Mouse (Mus musculus): ENCODE results near the gene Gas2.

Gas2 gene

GRCm38 (mm10) chr7:51880121-51880520 lies 18.3 kb downstream of the Gas2 start:
- no peak for DNase-seq (ENCODE audit: low read depth in 2 of 2, low spot score in 2 of 2)

DNA sequence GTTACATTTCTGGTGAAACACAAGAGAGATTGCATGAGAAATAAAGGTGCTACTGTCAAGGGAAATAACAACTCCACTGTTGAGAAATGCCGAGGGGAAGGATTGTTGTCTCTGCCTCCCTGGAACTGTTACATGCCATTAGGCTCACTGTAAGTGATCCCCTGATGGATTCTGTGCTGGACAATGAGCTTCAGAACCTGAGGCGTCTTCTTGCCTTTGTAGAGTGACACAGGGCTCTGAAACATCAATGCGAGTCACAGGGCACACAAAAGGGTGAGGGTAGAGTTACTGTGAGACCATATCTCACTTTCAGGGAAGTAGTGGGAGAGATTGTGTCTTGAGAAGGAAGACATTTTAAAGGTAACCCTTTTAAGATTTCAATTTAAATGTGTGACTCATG lies 23.5 kb downstream of the Gas2 start:
- DNase-seq (ENCODE audit: low read depth in 2 of 2, low spot score in 2 of 2) = no peak

DNA sequence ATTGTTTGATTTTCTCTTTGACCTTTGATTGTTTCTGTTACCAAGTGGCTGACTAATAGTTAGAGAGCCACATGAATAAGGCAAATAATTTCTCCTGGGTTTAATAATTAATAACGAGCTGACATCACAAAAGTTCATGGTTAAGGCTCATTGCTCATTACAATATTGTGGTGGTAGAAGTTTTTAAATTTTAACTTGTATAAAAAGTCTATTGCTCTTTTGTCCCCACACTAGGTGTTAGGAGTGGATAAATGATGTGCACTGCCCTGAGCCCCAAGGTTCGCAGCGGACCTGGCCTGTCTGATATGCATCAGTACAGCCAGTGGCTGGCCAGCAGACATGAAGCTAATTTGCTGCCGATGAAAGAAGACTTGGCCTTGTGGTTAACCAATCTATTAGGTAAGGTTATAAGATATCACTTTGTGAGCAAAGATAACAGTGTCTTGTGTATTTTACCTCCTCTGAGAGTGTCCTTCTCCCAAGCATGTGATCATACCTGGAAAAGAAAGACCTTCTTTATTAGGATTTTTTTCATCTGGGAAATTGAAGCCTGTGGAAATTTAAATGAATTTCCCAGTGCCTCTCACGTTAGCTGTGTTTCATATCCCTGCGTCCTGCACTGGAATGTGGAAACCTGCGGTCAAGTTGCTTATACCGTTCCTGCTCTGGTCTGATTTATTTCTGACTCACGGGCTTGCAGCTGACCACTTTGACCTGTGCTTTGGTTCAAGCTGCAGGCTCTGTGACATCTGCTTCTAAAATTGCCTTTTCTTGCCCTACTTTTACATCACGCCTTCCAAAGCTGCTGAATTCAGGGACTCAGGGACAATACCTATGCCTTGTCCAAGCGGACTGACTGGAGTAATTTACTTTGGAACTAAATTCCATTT lies 26.1 kb downstream of the Gas2 start:
- no peak for DNase-seq (ENCODE audit: low read depth in 2 of 2, low spot score in 2 of 2)

GRCm38 (mm10) chr7:51889601-51890000 lies 27.8 kb downstream of the Gas2 start:
- no peak for DNase-seq (ENCODE audit: low read depth in 2 of 2, low spot score in 2 of 2)

GRCm38 (mm10) chr7:51892224-51892965 lies 30.6 kb downstream of the Gas2 start:
- no peak for DNase-seq (ENCODE audit: low read depth in 2 of 2, low spot score in 2 of 2)

DNA sequence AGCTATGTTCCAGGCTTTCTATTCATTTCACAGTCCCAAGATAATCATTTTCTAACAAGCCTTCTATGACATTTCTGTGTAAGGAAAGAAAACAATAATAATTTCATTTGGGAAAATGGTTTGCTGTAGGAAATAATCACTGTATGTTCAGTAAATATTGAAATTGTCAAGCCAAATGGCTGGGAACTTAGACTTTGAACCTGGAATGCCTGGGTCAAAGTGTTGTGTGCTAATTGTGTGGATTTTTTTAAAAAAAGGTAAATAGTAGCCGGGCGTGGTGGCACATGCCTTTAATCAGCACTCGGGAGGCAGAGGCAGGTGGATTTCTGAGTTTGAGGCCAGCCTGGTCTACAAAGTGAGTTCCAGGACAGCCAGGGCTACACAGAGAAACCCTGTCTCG lies 31.2 kb downstream of the Gas2 start:
- DNase-seq (ENCODE audit: low read depth in 2 of 2, low spot score in 2 of 2) = no peak

GRCm38 (mm10) chr7:51894133-51894801 lies 32.5 kb downstream of the Gas2 start:
- DNase-seq (ENCODE audit: low read depth in 2 of 2, low spot score in 2 of 2) = no peak

DNA sequence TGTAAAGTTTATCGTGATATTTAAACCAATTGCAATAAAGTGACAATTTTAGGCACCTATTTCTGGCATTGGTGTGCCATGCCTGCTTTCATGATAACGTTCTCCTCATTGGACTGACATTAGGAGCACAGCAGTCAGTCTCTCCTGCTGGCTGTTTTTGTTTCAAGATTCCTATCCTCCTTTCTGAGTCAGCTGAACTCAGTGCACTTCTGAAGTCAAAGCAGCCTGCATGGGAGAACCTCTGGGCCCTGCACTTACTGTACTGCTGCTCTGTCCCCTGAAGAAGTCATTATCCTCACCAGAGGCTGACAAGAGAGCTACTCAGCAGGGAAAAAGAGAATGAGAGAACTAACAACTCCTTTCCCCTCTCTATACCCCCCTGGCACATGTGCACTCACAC lies 33.1 kb downstream of the Gas2 start:
- no peak for DNase-seq (ENCODE audit: low read depth in 2 of 2, low spot score in 2 of 2)

GRCm38 (mm10) chr7:51899066-51899465 lies 37.3 kb downstream of the Gas2 start:
- DNase-seq (ENCODE audit: low read depth in 2 of 2, low spot score in 2 of 2) = no peak

GRCm38 (mm10) chr7:51913292-51914050 lies 51.7 kb downstream of the Gas2 start:
- DNase-seq (ENCODE audit: low read depth in 2 of 2, low spot score in 2 of 2) = no peak

GRCm38 (mm10) chr7:51914132-51914531 lies 52.3 kb downstream of the Gas2 start:
- DNase-seq (ENCODE audit: low read depth in 2 of 2, low spot score in 2 of 2) = no peak

DNA sequence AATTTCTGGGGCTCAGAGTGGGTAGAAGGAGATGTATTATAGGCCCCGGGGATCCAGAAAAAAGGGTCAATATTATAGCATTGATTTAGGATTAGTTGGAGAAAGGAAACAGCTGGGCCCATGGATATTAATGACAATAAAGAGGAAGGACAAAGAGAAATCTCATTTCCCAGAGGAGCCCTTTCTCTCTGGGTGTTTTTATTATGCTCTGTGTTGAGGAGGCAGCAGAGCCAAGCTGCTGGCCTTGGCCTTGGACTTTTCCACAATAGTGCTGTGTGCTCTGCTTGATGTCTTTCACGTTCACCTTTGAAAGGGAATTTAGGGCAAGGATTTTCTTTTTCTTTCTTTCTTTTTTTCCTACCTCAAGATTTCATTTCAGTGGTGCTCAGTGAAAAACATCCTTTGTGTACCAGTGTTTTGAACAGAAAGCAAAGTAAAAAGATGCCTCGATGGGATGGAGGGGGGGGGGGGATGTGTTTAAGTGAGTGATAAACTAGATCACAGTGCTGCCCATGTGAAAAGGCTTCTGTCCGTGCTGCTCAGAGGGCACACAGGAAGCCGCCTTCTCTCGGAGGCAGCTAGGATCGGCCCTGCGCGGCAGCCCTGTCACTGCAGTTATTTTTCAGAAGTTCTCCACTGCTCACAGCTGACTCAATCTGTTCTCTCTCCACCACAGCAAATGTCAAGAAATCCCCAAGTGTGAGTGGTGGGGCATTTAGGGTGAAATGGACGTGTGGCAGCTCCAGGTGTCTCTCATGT lies 67.1 kb downstream of the Gas2 start:
- no peak for DNase-seq (ENCODE audit: low read depth in 2 of 2, low spot score in 2 of 2)

DNA sequence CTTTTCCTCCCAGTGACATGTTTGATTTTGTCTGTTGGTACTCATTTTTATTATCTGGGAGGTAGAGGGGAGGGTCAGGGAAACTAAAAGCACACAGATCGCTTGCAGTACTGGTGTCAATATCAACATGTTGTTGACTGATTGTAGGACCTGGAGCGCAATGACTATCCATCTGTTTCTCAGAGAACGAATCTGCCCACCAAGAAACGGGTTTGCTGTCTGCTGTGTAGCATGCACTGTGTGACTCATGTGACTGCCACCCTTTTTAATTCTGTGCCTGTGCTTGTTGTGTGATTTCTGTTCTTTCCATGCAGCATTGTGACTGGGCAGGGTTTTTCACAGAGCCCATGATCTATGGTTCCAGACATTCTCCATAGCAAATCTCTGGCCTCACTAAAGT lies 69.4 kb downstream of the Gas2 start:
- no peak for DNase-seq (ENCODE audit: low read depth in 2 of 2, low spot score in 2 of 2)

DNA sequence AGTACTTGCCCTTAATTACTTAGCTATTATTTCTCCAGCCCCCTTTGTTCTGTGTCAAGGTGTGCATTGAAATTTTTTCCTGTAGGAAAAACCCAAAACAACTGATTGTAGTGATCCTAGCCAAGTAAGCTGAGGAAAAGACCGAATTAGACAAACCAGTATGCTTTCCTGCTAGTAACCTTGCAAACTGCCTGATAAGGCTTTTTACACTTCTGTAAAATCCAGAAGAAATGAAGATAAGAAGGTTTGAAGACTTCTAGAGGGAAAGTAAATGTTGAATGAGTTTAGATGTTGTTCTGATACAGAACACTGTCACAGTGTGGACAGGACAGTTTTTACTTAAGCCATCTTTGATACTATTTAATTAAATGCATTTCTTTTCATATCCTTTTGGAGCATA lies 75.5 kb downstream of the Gas2 start:
- DNase-seq (ENCODE audit: low read depth in 2 of 2, low spot score in 2 of 2) = no peak

DNA sequence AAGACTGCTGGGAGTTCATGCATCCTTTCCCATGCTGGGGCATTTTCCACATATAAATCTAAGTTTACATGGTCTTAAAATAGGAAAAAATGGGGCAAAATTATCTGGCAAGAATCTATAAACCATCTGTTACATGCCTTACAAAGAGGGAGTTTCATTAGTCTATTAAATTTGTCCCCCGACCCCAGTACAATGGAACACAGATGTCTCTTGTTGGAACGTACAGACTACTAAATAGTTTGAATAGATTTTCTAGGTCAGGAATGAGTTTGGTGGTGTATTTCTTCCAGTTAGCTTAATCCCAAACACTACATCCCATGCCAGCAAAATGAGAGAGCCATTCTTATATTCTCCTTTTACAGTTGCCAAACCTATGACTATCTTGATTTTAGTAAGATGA lies 78.6 kb downstream of the Gas2 start:
- DNase-seq (ENCODE audit: low read depth in 2 of 2, low spot score in 2 of 2) = no peak

DNA sequence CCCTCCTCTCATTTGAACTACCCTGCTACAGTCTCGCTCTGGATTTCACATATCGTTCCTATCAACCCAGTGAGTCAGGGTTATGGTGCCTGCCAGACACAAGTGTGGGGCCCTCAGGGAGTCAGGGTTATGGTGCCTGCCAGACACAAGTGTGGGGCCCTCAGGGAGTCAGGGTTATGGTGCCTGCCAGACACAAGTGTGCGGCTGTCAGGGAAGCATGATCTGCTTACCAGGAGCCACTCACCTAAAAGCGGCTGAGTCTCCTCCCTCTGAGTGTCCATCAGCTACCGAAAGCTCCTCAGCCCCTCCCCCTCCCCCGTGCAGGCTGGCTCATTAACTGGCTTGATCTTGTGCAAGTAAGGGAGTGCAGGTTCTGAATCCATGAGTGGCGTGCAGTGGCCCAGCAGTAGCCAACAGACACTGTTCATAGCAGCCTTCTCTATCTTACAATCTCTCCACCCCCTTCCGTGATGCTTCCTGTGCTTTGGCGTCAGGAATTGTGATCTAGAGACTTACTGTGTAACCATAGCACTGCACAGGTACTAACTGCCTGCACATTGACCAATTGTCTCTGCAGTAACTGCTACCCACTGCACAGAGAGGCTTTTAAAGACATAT lies 93.7 kb downstream of the Gas2 start:
- no peak for DNase-seq (ENCODE audit: low read depth in 2 of 2, low spot score in 2 of 2)

GRCm38 (mm10) chr7:51957766-51958165 lies 96.0 kb downstream of the Gas2 start:
- no peak for DNase-seq (ENCODE audit: low read depth in 2 of 2, low spot score in 2 of 2)

- DNase-seq (ENCODE audit: low read depth in 2 of 2, low spot score in 2 of 2) = no peak
These were observed 99.0 kb downstream of the Gas2 start for GRCm38 (mm10) chr7:51960698-51961374.

- no peak for DNase-seq (ENCODE audit: low read depth in 2 of 2, low spot score in 2 of 2)
These were observed 100.6 kb downstream of the Gas2 start for GRCm38 (mm10) chr7:51962219-51962952.
